Mouse (Mus musculus): ENCODE measurements at regions not wholly inside any gene's neighbourhood (a gene's known extent, or its start where the extent isn't known, plus 50 kb on each side); places are given as distances from the start of the nearest gene placed in this dataset.
A peak's percentile ranks its signal among the peaks of the same experiment; 100 is the strongest.

- peak overlapping the region; percentile 19 for H3K4me3 ChIP-seq (ENCODE audit: insufficient read depth, low read length)
- TF ChIP-seq CTCF (IDR thresholded peaks at IDR 0.05; ENCODE audit: low read depth, low read length) (no peak), POLR2A (IDR thresholded peaks at IDR 0.05; ENCODE audit: borderline replicate concordance, low read depth, low read length) (no peak)
- H3K4me1 ChIP-seq (ENCODE audit: control insufficient read depth, insufficient read depth, low read length), result peaks cover 66% of the 10 kb centered on the region
- H3K27ac ChIP-seq (ENCODE audit: insufficient read depth, low read depth, low read length), result peak overlapping the region; percentile 99
These were observed 214.0 kb downstream of the Bcl2l11 start for GRCm38 (mm10) chr2:128339643-128340487.

DNA sequence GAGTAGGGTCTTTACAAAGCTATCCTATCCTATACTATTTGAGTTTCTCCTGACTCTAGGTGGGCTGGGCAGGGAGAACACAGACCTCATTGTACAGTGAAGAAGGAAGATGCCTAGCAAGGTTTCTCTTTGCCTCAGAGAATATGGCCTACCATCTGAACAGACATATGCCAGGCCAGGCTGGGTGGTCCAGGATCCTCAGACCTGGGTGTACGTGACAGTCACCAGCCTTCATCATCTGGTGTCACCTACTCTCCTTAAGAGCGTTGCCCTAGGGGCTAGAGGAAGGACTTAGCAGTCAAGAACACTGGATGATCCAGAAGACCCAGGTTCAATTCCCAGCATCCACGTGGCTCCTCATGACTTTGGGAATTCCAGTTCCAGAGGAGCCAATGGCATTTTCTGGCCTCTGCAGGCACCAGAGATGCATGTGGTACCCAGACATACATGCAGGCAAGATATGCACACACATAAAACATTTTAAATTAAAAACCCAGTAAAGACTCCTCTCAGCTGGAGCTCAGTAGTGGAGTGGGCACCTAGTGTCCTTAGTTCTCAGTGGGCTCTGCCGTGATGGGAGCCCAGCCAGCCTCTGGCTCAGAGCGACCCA, 214.9 kb downstream of the Bcl2l11 start:
- no peak overlapping the region for H3K4me3 ChIP-seq (ENCODE audit: insufficient read depth, low read length)
- peaks cover 60% of the 10 kb centered on the region for H3K4me1 ChIP-seq (ENCODE audit: control insufficient read depth, insufficient read depth, low read length)
- H3K27ac ChIP-seq (ENCODE audit: insufficient read depth, low read depth, low read length), result peak overlapping the region; percentile 99
- TF ChIP-seq POLR2A (IDR thresholded peaks at IDR 0.05; ENCODE audit: borderline replicate concordance, low read depth, low read length), result no peak
- TF ChIP-seq CTCF (IDR thresholded peaks at IDR 0.05; ENCODE audit: low read depth, low read length), result no peak

DNA sequence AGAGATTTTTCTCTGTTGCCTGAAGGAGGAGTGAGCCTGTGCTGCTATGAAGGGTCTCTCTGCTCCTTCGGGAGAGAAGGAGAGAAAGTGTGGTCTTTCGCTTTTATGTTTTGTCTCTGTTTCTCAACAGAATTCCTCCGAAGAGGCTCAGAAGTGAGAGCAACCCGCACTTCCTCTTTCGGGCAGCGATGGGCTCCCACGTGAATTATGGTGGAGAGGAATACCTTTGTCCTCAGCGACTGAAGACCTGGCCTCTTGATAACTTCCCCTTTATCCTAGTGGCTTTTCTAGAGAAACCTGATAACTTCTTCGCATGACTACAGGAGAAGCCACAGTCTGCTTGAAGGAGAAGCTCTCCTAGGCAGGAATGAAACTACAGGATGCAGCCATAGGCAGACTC, 216.4 kb downstream of the Bcl2l11 start:
- no peak for TF ChIP-seq POLR2A (IDR thresholded peaks at IDR 0.05; ENCODE audit: borderline replicate concordance, low read depth, low read length)
- no peak for TF ChIP-seq CTCF (IDR thresholded peaks at IDR 0.05; ENCODE audit: low read depth, low read length)
- H3K27ac ChIP-seq (ENCODE audit: insufficient read depth, low read depth, low read length), result peak overlapping the region; percentile 72
- H3K4me1 ChIP-seq (ENCODE audit: control insufficient read depth, insufficient read depth, low read length), result peaks cover 46% of the 10 kb centered on the region
- H3K4me3 ChIP-seq (ENCODE audit: insufficient read depth, low read length), result peak overlapping the region; percentile 18

DNA sequence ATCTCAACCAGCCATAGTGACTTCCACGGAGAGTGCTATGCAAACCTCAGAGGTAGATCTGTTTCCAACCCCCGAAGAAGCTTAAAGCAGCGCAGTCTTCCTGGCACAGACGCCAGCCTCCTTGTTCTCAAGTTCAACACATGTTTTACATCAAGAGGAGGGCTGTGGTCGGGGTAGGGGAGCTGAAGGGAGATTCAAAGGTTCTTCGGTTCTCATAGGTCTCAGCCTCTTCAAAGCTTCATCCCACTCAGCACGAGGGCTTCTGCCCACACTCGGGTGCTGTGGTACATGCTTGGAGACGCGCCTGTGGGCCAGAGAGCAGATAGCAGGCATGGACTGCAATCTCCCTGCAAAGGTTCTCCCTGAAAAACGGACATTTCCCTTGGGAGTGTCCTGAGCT, 219.7 kb downstream of the Bcl2l11 start:
- H3K27ac ChIP-seq (ENCODE audit: insufficient read depth, low read depth, low read length), result no peak overlapping the region
- no peak overlapping the region for H3K4me3 ChIP-seq (ENCODE audit: insufficient read depth, low read length)
- TF ChIP-seq CTCF (IDR thresholded peaks at IDR 0.05; ENCODE audit: low read depth, low read length) (no peak), POLR2A (IDR thresholded peaks at IDR 0.05; ENCODE audit: borderline replicate concordance, low read depth, low read length) (no peak)
- peaks cover 27% of the 10 kb centered on the region for H3K4me1 ChIP-seq (ENCODE audit: control insufficient read depth, insufficient read depth, low read length)

DNA sequence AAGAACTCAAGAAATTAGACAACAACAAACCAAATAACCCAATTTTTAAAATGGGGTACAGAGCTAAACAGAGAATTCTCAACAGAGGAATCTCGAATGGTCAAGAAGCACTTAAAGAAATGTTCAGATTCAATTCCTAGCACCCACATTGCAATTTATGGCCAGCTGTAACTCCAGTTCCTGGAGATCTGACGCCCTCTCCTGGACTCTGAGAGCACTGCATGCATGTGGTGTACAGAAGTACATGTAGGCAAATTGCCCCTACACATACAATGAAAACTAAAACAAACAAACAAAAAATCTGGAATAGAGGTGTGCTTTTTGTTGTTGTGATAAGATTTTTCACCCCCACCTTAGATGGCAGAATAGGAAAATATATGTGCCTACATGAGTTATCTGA, 222.7 kb downstream of the Bcl2l11 start:
- H3K27ac ChIP-seq (ENCODE audit: insufficient read depth, low read depth, low read length), result no peak overlapping the region
- TF ChIP-seq CTCF (IDR thresholded peaks at IDR 0.05; ENCODE audit: low read depth, low read length), result no peak
- no peak for TF ChIP-seq POLR2A (IDR thresholded peaks at IDR 0.05; ENCODE audit: borderline replicate concordance, low read depth, low read length)
- H3K4me1 ChIP-seq (ENCODE audit: control insufficient read depth, insufficient read depth, low read length), result peaks cover 6% of the 10 kb centered on the region
- no peak overlapping the region for H3K4me3 ChIP-seq (ENCODE audit: insufficient read depth, low read length)

GRCm38 (mm10) chr2:128351405-128351804, 225.6 kb downstream of the Bcl2l11 start:
- peaks cover 6% of the 10 kb centered on the region for H3K4me1 ChIP-seq (ENCODE audit: control insufficient read depth, insufficient read depth, low read length)
- no peak overlapping the region for H3K27ac ChIP-seq (ENCODE audit: insufficient read depth, low read depth, low read length)
- no peak overlapping the region for H3K4me3 ChIP-seq (ENCODE audit: insufficient read depth, low read length)
- TF ChIP-seq POLR2A (IDR thresholded peaks at IDR 0.05; ENCODE audit: borderline replicate concordance, low read depth, low read length) (no peak), CTCF (IDR thresholded peaks at IDR 0.05; ENCODE audit: low read depth, low read length) (no peak)

DNA sequence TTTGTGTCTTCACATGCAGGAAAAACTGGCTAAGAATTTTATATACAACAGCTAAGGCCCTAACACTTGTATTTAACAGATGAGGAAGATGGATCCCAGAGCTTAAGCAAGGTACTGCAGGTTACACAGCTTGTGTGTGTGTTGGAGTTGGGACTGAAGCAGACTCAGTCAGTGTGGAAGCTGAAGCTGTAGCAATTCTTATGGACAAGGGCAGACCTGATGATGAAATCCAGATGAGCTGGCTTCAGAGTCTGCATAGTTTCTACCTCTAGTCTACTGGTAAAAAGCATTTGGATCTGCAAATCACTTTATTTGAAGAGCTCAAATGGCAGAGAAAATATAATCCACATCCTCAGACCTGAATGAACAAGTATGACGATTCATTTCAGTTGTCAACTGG, 226.7 kb downstream of the Bcl2l11 start:
- no peak overlapping the region for H3K4me3 ChIP-seq (ENCODE audit: insufficient read depth, low read length)
- H3K27ac ChIP-seq (ENCODE audit: insufficient read depth, low read depth, low read length), result no peak overlapping the region
- peaks cover 6% of the 10 kb centered on the region for H3K4me1 ChIP-seq (ENCODE audit: control insufficient read depth, insufficient read depth, low read length)
- no peak for TF ChIP-seq CTCF (IDR thresholded peaks at IDR 0.05; ENCODE audit: low read depth, low read length)
- TF ChIP-seq POLR2A (IDR thresholded peaks at IDR 0.05; ENCODE audit: borderline replicate concordance, low read depth, low read length), result no peak

GRCm38 (mm10) chr2:128353457-128353856, 227.6 kb downstream of the Bcl2l11 start:
- no peak overlapping the region for H3K27ac ChIP-seq (ENCODE audit: insufficient read depth, low read depth, low read length)
- H3K4me1 ChIP-seq (ENCODE audit: control insufficient read depth, insufficient read depth, low read length), result peaks cover 9% of the 10 kb centered on the region

DNA sequence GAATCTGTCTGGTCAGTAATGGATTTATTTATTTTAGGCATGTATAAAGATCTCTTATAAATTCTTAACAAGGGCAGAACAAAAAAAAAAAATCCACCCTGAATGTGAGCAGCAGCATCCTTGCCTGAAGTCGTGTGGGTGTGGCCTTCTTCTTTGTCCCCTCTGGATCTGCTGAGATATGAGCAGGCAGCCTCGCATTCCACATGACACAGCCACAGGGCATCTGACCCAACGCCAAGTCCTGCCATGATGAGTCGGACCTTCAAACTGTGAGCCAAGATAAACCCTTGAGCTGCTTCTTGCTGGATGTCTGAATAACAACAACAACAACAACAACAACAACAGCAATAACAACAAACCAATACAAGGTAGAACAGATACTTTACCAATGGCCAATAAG, 230.5 kb downstream of the Bcl2l11 start:
- no peak overlapping the region for H3K27ac ChIP-seq (ENCODE audit: insufficient read depth, low read depth, low read length)
- TF ChIP-seq POLR2A (IDR thresholded peaks at IDR 0.05; ENCODE audit: borderline replicate concordance, low read depth, low read length) (no peak), CTCF (IDR thresholded peaks at IDR 0.05; ENCODE audit: low read depth, low read length) (no peak)
- no peak overlapping the region for H3K4me3 ChIP-seq (ENCODE audit: insufficient read depth, low read length)
- H3K4me1 ChIP-seq (ENCODE audit: control insufficient read depth, insufficient read depth, low read length), result peaks cover 28% of the 10 kb centered on the region

More at GRCm38 (mm10) chr2:128353457-128353856, 227.6 kb downstream of the Bcl2l11 start:
- no peak overlapping the region for H3K4me3 ChIP-seq (ENCODE audit: insufficient read depth, low read length)
- no peak for TF ChIP-seq CTCF (IDR thresholded peaks at IDR 0.05; ENCODE audit: low read depth, low read length)
- no peak for TF ChIP-seq POLR2A (IDR thresholded peaks at IDR 0.05; ENCODE audit: borderline replicate concordance, low read depth, low read length)

DNA sequence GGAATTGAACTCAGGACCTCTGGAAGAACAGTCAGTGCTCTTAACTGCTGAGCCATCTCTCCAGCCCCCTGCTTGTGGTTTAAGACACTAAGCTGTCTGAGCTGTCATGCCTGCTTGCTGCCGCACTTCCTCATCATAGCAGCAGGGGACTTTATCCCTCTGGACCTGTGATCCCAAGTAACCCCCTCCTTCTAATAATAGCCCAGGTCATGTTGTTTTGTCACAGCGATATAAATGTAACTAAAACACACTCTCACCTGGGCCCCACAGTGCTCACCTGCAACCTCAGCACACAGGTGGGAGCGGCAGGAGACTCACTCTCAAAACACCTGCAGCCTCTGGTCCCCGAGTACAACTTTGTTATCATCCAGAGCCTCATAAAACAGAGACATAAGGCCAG, 231.9 kb upstream of the Spdye4c start:
- H3K4me3 ChIP-seq (ENCODE audit: insufficient read depth, low read length), result no peak overlapping the region
- peak overlapping the region; percentile 11; the same call in 1 of the 2 replicates for H3K27ac ChIP-seq (ENCODE audit: insufficient read depth, low read depth, low read length)
- peaks cover 54% of the 10 kb centered on the region for H3K4me1 ChIP-seq (ENCODE audit: control insufficient read depth, insufficient read depth, low read length)
- TF ChIP-seq CTCF (IDR thresholded peaks at IDR 0.05; ENCODE audit: low read depth, low read length) (no peak), POLR2A (IDR thresholded peaks at IDR 0.05; ENCODE audit: borderline replicate concordance, low read depth, low read length) (no peak)

Measured in bone marrow macrophage, adult 2 months (primary cell).